Mouse (Mus musculus) activated CD4-positive, CD25-positive, alpha-beta regulatory T cell, adult 4 months (primary cell): ENCODE data around the gene Fam163a. TPM values are rescaled to one million over a fixed set of nuclear protein-coding genes. Genes with fewer than 3 reads are reported as not detected.
"Not testable (repeated sequence)": the region's sequence is repeated elsewhere in the genome, so short reads cannot be mapped to it uniquely, and the experiment has no call there.

ENCODE experiments used
- ATAC-seq: one replicate; pipeline ENCODE4 v1.8.0; 2017
- polyA plus RNA-seq, 2 experiments: library from polyadenylated mRNA; unstranded; fragments of 100-300 nt; shearing (Covaris generic); gene quantifications; one replicate each; pipeline ENCODE4 v1.2.1; 2017

Fam163a gene
- not detected for polyA plus RNA-seq

- no peak for ATAC-seq
These were observed at the start of gene Fam163a for GRCm38 (mm10) chr1:156204656-156205131. Fam163a (minus strand) TSS chr1:156205026.

- not testable (repeated sequence) for ATAC-seq
These were observed 46.3 kb upstream of the Fam163a start for GRCm38 (mm10) chr1:156251096-156251495.

GRCm38 (mm10) chr1:156247893-156248292 is 43.1 kb upstream of the Fam163a start:
- no peak for ATAC-seq

- peak; percentile 63 for ATAC-seq
These were observed 37.0 kb upstream of the Fam163a start for GRCm38 (mm10) chr1:156241713-156242348.

GRCm38 (mm10) chr1:156241035-156241434 is 36.2 kb upstream of the Fam163a start:
- ATAC-seq = no peak

GRCm38 (mm10) chr1:156231122-156231521 is 26.3 kb upstream of the Fam163a start:
- ATAC-seq = no peak

GRCm38 (mm10) chr1:156230339-156231089 is 25.7 kb upstream of the Fam163a start:
- no peak for ATAC-seq

- ATAC-seq = peak; percentile 46
These were observed 24.6 kb upstream of the Fam163a start for GRCm38 (mm10) chr1:156229448-156229847.

- no peak for ATAC-seq
These were observed 23.9 kb upstream of the Fam163a start for GRCm38 (mm10) chr1:156228728-156229127.

- ATAC-seq = no peak
These were observed 22.1 kb upstream of the Fam163a start for GRCm38 (mm10) chr1:156226903-156227302.

- ATAC-seq = no peak
These were observed 17.6 kb upstream of the Fam163a start for GRCm38 (mm10) chr1:156222205-156223000.

GRCm38 (mm10) chr1:156221327-156221726 is 16.5 kb upstream of the Fam163a start:
- ATAC-seq = no peak

- no peak for ATAC-seq
These were observed 13.7 kb upstream of the Fam163a start for GRCm38 (mm10) chr1:156218573-156218972.

GRCm38 (mm10) chr1:156217941-156218340 is 13.1 kb upstream of the Fam163a start:
- ATAC-seq = no peak

GRCm38 (mm10) chr1:156217393-156217792 is 12.6 kb upstream of the Fam163a start:
- no peak for ATAC-seq

GRCm38 (mm10) chr1:156216249-156216648 is 11.4 kb upstream of the Fam163a start:
- no peak for ATAC-seq

- no peak for ATAC-seq
These were observed 9.8 kb upstream of the Fam163a start for GRCm38 (mm10) chr1:156214651-156215050.

GRCm38 (mm10) chr1:156212923-156213322 is 8.1 kb upstream of the Fam163a start:
- no peak for ATAC-seq

GRCm38 (mm10) chr1:156211809-156212317 is 7.0 kb upstream of the Fam163a start:
- ATAC-seq = no peak

GRCm38 (mm10) chr1:156205164-156205563 is 338 bp upstream of the Fam163a start:
- no peak for ATAC-seq

GRCm38 (mm10) chr1:156203961-156204655 is 718 bp downstream of the Fam163a start:
- ATAC-seq = no peak

- no peak for ATAC-seq
These were observed 2.2 kb downstream of the Fam163a start for GRCm38 (mm10) chr1:156202661-156203060.
